Mouse (Mus musculus): ENCODE data around the gene Vwa8. TPM values are rescaled to one million over a fixed set of nuclear protein-coding genes. Genes with fewer than 3 reads are reported as not detected.
A peak's percentile ranks its signal among the peaks of the same experiment; 100 is the strongest.
"Not testable (repeated sequence)": the region's sequence is repeated elsewhere in the genome, so short reads cannot be mapped to it uniquely, and the experiment has no call there.

The Vwa8 gene
- total RNA-seq, 2 experiments from 2014 or later, result 18.6 to 21.4 TPM

- no peak for DNase-seq (ENCODE audit: low spot score in 2 of 2)
These were observed 123.6 kb downstream of the Vwa8 start for GRCm38 (mm10) chr14:78972424-78972823.

DNA sequence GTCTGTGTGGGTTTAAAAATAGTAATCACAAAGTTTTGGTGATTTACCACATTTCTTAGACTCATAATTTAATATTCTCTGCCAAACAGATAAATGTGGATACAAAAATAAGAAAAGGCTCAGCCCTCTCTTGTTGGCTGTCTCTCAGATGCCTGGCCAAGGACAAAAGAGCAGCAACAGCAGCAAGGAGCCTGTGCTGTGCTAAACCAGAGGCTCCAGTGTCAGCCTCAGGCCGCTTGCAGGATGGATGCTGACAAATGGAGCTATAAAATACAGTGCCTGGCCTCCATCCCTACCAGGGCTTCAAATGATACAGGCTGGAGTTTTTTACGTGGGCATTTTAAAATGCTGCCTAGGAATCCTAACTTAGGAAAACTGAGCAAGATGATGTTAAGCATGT is 134.3 kb downstream of the Vwa8 start:
- DNase-seq (ENCODE audit: low spot score in 2 of 2), result no peak

- no peak for DNase-seq (ENCODE audit: low spot score in 2 of 2)
These were observed 135.4 kb downstream of the Vwa8 start for GRCm38 (mm10) chr14:78984296-78984695.

- DNase-seq (ENCODE audit: low spot score in 2 of 2), result peak in 1 of 2 experiments; percentile 25
These were observed 138.7 kb downstream of the Vwa8 start for GRCm38 (mm10) chr14:78987543-78987942.

GRCm38 (mm10) chr14:78992456-78992855 is 143.6 kb downstream of the Vwa8 start:
- no peak for DNase-seq (ENCODE audit: low spot score in 2 of 2)

GRCm38 (mm10) chr14:78993515-78993914 is 144.7 kb downstream of the Vwa8 start:
- no peak for DNase-seq (ENCODE audit: low spot score in 2 of 2)

DNA sequence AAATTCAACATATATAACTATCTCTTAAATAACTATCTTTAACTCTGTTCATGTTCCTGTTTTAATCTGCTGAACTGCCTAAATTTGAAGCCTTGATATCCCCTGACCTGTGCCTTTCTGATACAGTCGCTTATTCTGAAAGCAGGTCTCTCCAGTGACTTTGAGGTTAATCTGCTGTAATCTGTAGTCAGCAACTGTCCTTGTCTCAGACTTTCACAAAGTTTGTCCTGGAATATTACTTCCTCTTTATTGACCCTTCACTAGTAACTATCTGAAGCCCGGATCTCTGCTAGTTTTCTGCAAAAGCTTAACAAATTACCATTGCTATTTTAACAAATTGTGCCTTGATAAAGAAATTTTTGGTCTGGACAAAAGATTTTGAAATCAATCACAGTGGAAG is 147.5 kb downstream of the Vwa8 start:
- no peak for DNase-seq (ENCODE audit: low spot score in 2 of 2)

GRCm38 (mm10) chr14:79003576-79003975 is 154.7 kb downstream of the Vwa8 start:
- DNase-seq (ENCODE audit: low spot score in 2 of 2), result no peak

- DNase-seq (ENCODE audit: low spot score in 2 of 2), result not testable (repeated sequence)
These were observed 168.9 kb downstream of the Vwa8 start for GRCm38 (mm10) chr14:79017710-79018109.

DNA sequence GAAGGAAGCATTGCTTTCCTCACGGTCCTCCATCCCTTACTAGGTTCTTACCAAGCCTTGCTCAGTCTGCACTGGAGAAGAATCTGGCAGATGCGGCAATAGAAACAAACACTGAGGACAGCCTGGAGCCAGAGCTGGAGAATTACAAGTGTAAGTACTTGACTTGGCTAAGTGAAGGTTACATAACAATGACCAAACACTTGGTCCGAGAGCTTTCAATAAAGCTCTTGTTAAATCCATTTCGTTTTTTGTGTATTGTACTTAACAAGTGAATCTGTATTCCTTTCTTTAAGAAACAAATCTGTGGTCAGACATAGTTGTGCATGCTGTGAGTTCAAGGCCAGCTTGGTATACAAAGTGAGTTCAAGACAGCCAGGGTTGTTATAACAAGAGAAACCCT is 169.7 kb downstream of the Vwa8 start:
- no peak for DNase-seq (ENCODE audit: low spot score in 2 of 2)

GRCm38 (mm10) chr14:79021725-79022124 is 172.9 kb downstream of the Vwa8 start:
- DNase-seq (ENCODE audit: low spot score in 2 of 2), result no peak

GRCm38 (mm10) chr14:79028996-79029575 is 180.2 kb downstream of the Vwa8 start:
- no peak for DNase-seq (ENCODE audit: low spot score in 2 of 2)

- no peak for DNase-seq (ENCODE audit: low spot score in 2 of 2)
These were observed 181.9 kb downstream of the Vwa8 start for GRCm38 (mm10) chr14:79030715-79031114.

GRCm38 (mm10) chr14:79031230-79031740 is 182.4 kb downstream of the Vwa8 start:
- peak; percentile 38 to 51 for DNase-seq (ENCODE audit: low spot score in 2 of 2)

GRCm38 (mm10) chr14:79033396-79033795 is 184.5 kb downstream of the Vwa8 start:
- DNase-seq (ENCODE audit: low spot score in 2 of 2), result no peak

DNA sequence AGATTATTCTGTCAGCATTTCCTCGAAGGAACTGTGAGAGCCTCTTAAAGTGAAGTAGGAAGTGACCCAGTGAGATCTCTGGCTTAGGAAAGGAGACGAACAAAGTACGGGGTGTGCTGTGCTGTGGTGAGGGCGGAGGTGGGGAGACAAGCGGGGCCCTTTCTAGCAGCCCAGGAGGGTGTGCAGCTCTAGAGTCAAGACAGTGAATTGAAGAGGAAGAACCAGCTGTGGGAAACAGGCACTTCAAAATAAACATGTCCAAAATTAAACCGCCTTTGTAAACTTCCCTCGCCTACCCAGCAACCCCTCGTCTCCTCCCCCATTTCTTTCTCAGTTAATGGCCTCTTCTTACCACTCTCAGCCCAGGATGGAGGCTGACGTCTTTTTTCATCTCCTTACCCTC is 185.7 kb downstream of the Vwa8 start:
- DNase-seq (ENCODE audit: low spot score in 2 of 2), result no peak

DNA sequence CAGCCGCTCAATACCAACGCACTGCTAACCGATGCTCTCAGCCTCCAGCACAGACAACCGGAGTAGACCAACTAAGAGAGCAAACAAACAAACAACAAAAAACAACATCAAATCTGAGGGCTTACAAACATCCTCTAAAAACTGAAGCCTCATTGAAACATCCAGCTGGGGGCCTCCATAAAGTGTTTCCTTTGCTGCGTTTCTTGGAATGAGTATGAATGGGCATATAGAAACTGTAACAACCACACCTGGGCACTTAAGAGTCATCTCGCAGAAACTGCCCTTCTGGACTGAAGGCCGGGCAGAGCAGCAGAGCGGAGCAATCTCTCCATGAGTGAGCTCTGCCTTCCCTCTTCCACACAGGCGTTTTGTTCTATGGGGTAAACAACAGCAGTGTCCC is 186.7 kb downstream of the Vwa8 start:
- no peak for DNase-seq (ENCODE audit: low spot score in 2 of 2)

GRCm38 (mm10) chr14:79047186-79047585 is 198.3 kb downstream of the Vwa8 start:
- no peak for DNase-seq (ENCODE audit: low spot score in 2 of 2)

DNA sequence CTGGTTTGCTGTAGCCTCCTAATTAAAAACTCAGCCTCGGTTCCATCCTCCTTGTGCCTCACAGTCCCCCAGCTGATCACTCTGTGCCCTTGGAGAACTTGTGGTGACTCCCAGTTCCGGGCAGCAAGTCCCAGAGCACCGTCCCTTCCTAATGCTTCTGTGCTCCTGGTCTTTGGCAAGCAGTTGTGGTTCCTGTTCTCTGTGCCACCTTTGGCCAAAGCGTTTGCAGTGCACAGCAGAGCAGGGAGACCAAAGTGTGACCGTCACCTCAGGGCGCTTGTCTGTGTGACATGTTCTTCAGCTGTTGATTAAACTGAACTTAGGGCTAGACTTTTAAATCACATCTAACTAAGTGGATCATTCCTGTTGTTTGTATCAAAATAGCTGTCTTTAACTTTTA is 199.1 kb downstream of the Vwa8 start:
- DNase-seq (ENCODE audit: low spot score in 2 of 2), result no peak

- DNase-seq (ENCODE audit: low spot score in 2 of 2), result no peak
These were observed 200.7 kb downstream of the Vwa8 start for GRCm38 (mm10) chr14:79049544-79049943.

DNA sequence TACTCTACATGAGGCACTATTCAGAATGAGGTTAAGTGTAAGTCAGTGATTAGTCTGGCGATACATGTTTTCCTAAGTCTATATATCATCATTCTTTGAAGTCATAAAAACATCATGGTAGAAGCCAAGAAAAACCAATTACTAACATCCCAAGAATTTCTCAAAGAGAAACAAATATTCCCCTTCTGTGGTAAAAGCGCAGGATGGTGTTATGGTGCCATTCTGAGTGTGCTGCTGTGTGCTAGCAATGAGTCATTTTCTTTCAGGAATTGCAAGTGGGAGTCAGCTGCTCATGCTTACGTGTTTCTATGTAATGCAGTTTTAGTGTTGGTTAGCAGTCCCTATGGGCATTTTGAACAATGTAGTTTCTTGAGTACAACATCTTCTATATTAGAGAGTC is 216.8 kb downstream of the Vwa8 start:
- DNase-seq (ENCODE audit: low spot score in 2 of 2), result no peak

GRCm38 (mm10) chr14:79069515-79069914 is 220.7 kb downstream of the Vwa8 start:
- DNase-seq (ENCODE audit: low spot score in 2 of 2), result no peak

DNA sequence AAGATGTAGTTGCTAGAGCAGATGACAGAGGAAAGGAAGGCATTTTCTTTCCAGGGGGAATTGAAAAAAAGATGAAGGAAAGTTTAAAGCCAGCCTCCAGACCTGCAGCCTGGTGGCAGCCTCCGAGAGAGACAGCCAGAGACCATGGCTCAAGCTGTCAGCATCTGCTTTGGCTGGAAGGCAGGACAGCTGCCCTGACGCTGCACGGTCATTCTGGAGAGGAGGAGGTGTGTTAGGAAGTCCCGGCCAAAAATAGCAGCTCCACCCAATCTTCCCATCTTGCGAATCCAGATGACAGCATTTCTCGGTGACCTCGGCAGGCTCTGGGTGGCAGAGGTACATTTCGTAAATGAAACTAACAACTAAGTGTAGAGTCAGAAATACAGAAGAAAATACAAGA is 225.9 kb downstream of the Vwa8 start:
- no peak for DNase-seq (ENCODE audit: low spot score in 2 of 2)
